Mouse (Mus musculus): ENCODE measurements at regions not wholly inside any gene's neighbourhood (a gene's known extent, or its start where the extent isn't known, plus 50 kb on each side); places are given as distances from the start of the nearest gene placed in this dataset.

DNA sequence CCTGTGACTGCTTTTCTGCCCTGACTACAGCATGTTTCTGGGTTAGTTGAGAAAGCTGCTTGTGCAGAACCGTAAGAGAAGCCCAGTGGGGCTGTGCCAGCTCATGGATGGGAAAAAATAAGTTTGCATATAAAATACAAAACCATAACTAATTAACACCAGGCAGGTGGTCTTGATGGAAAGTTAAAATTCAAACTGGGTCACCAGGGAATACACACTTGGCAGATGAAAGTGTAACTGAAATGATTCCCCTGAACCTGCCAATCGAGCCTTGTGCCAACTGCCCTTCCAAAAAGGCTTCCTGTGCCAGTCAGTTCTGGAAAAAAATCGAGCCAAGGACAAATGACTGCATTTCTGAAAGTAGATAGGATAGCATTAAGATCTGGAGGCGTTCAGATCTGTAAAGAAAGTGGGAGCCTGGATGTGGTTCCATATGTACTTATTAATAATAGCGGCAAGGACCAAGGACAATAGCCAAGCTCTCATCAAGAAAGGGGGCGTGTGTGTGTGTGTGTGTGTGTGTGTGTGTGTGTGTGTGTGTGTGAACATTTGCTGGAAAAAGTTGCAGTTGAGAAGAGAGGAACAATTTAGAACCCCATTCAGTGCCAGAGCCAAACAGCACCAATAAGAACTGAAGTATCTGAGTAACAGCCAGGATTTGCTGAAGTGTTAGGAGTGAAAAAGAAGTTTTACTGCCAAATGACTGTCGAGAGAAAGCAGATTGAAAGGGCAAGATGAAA is 1984.5 kb downstream of the 4930444P10Rik start:
- TF ChIP-seq POLR2A (IDR thresholded peaks at IDR 0.05; ENCODE audit: low read depth, low read length) (no peak), CTCF (conservative IDR thresholded peaks at IDR 0.05; ENCODE audit: insufficient read depth, insufficient read length, low read depth, low read length) (no peak)

All from kidney, adult 2 months (tissue).